Mouse (Mus musculus) liver, embryonic 12.5 days (tissue): ENCODE results near the gene 4930550C14Rik. TPM values are rescaled to one million over a fixed set of nuclear protein-coding genes. Genes with fewer than 3 reads are reported as not detected.

Experiments
- ATAC-seq: fragments of 200-750 bp; cut with Nextera tagmentation; 2 replicates; pipeline ENCODE4 v1.8.0; 2017; ENCODE audit warnings: moderate number of reproducible peaks, mild to moderate bottlenecking, moderate library complexity
- H3K27ac ChIP-seq: fragments of 300-500 bp; sonication (generic); 2 replicates; pipeline ENCODE4 v1.5.1; 2016; ENCODE audit warnings: mild to moderate bottlenecking
- H3K27me3 ChIP-seq: fragments of 300-500 bp; sonication (generic); replicated peaks from 2 replicates; pipeline ENCODE4 v1.6.1; 2016; ENCODE audit warnings: mild to moderate bottlenecking, moderate library complexity
- H3K36me3 ChIP-seq: fragments of 300-500 bp; sonication (generic); 2 replicates; pipeline ENCODE4 v1.6.1; 2016; ENCODE audit warnings: mild to moderate bottlenecking, moderate library complexity
- H3K4me1 ChIP-seq: fragments of 300-500 bp; sonication (generic); 2 replicates; pipeline ENCODE4 v1.6.1; 2016
- H3K4me2 ChIP-seq: fragments of 300-500 bp; sonication (generic); 2 replicates; pipeline ENCODE4 v1.6.1; 2016; ENCODE audit warnings: mild to moderate bottlenecking, moderate library complexity
- H3K4me3 ChIP-seq: fragments of 300-500 bp; sonication (generic); 2 replicates; pipeline ENCODE4 v1.5.1; 2016; ENCODE audit warnings: mild to moderate bottlenecking, moderate library complexity
- H3K9ac ChIP-seq: fragments of 300-500 bp; sonication (generic); 2 replicates; pipeline ENCODE4 v1.6.1; 2016; ENCODE audit warnings: mild to moderate bottlenecking, moderate library complexity
- H3K9me3 ChIP-seq: fragments of 300-500 bp; sonication (generic); replicated peaks from 2 replicates; pipeline ENCODE4 v1.6.1; 2016; ENCODE audit warnings: mild to moderate bottlenecking, moderate library complexity
- WGBS: fragments of 180-500 bp; shearing (Covaris S2); methylation state at CpG from one replicate; pipeline ENCODE4 v1.1.7; 2016; ENCODE audit not compliant: insufficient replicate concordance; 5-methylcytosine and 5-hydroxymethylcytosine counted together
- polyA plus RNA-seq: library from polyadenylated mRNA; unstranded; fragments of >200 nt; fragmentation: Nextera tagmentation; extraction: Ambion mirVana; gene quantifications from 2 replicates; pipeline ENCODE4 v1.2.1, GENCODE M21; 2016

4930550C14Rik gene
- polyA plus RNA-seq, 1 experiment from 2014 or later = 0.89 TPM

- peak overlapping the region; percentile 58 for H3K4me2 ChIP-seq
- no peaks in the 10 kb centered on the region for H3K27me3 ChIP-seq
- no peaks in the 10 kb centered on the region for H3K9me3 ChIP-seq
- ATAC-seq = 0 out of 2 replicates have a peak, but pooled peaks have one; percentile 28
- H3K4me1 ChIP-seq = peaks cover 44% of the 10 kb centered on the region
- H3K36me3 ChIP-seq = no peaks in the 10 kb centered on the region
- 30% methylated on average over 21 of the region's 21 CpGs for WGBS
- peak overlapping the region; percentile 35 for H3K4me3 ChIP-seq
- H3K9ac ChIP-seq = no peak overlapping the region
- H3K27ac ChIP-seq = no peak overlapping the region
Measured at GRCm38 (mm10) chr9:53404753-53405722, 2.9 kb downstream of the 4930550C14Rik start.

GRCm38 (mm10) chr9:53408548-53408947 is 6.4 kb downstream of the 4930550C14Rik start:
- H3K36me3 ChIP-seq = no peaks in the 10 kb centered on the region
- 61% methylated on average over 4 of the region's 4 CpGs for WGBS
- no peaks in the 10 kb centered on the region for H3K27me3 ChIP-seq
- no peak overlapping the region for H3K4me2 ChIP-seq
- no peaks in the 10 kb centered on the region for H3K9me3 ChIP-seq
- ATAC-seq = no peak
- no peak overlapping the region for H3K27ac ChIP-seq
- H3K9ac ChIP-seq = no peak overlapping the region
- H3K4me3 ChIP-seq = no peak overlapping the region
- H3K4me1 ChIP-seq = peaks cover 52% of the 10 kb centered on the region

GRCm38 (mm10) chr9:53408953-53409361 is 6.8 kb downstream of the 4930550C14Rik start:
- Histone ChIP-seq H3K9me3 (no peaks in the 10 kb centered on the region), H3K9ac (no peak overlapping the region), H3K27ac (peak overlapping the region; percentile 81), H3K4me3 (no peak overlapping the region), H3K4me1 (peaks cover 52% of the 10 kb centered on the region), H3K4me2 (peak overlapping the region; percentile 53), H3K27me3 (no peaks in the 10 kb centered on the region), H3K36me3 (no peaks in the 10 kb centered on the region)
- WGBS = 75% methylated on average over 2 of the region's 2 CpGs
- ATAC-seq = no peak; the same call in 1 of the 2 replicates

- Histone ChIP-seq H3K27ac (peak overlapping the region; percentile 81), H3K4me2 (peak overlapping the region; percentile 53), H3K4me3 (0 out of 2 replicates have a peak overlapping the region, but pooled peaks have one; percentile 8), H3K27me3 (no peaks in the 10 kb centered on the region), H3K9me3 (no peaks in the 10 kb centered on the region), H3K9ac (no peak overlapping the region), H3K36me3 (no peaks in the 10 kb centered on the region), H3K4me1 (peaks cover 50% of the 10 kb centered on the region)
- ATAC-seq = peak; percentile 90
- 49% methylated on average over 3 of the region's 3 CpGs for WGBS
Measured at GRCm38 (mm10) chr9:53409427-53409826, 7.3 kb downstream of the 4930550C14Rik start.

GRCm38 (mm10) chr9:53422133-53422896 is 20.2 kb downstream of the 4930550C14Rik start:
- no peaks in the 10 kb centered on the region for H3K27me3 ChIP-seq
- H3K27ac ChIP-seq = peak overlapping the region; percentile 93
- no peaks in the 10 kb centered on the region for H3K36me3 ChIP-seq
- peak overlapping the region; percentile 40 for H3K4me3 ChIP-seq
- H3K9me3 ChIP-seq = no peaks in the 10 kb centered on the region
- H3K4me1 ChIP-seq = peaks cover 49% of the 10 kb centered on the region
- peak; percentile 100 for ATAC-seq
- peak overlapping the region; percentile 50 for H3K9ac ChIP-seq
- peak overlapping the region; percentile 63 for H3K4me2 ChIP-seq
- 9% methylated on average over 9 of the region's 9 CpGs for WGBS

- Histone ChIP-seq H3K36me3 (no peaks in the 10 kb centered on the region), H3K9ac (no peak overlapping the region), H3K4me3 (no peak overlapping the region), H3K4me1 (peaks cover 42% of the 10 kb centered on the region), H3K4me2 (no peak overlapping the region), H3K27ac (no peak overlapping the region; the same call in 1 of the 2 replicates), H3K9me3 (no peaks in the 10 kb centered on the region), H3K27me3 (no peaks in the 10 kb centered on the region)
- 57% methylated on average over 3 of the region's 3 CpGs for WGBS
- ATAC-seq = peak; percentile 38; the same call in 1 of the 2 replicates
Measured at GRCm38 (mm10) chr9:53426726-53427125, 24.6 kb downstream of the 4930550C14Rik start.

- WGBS = 60% methylated on average over 3 of the region's 3 CpGs
- Histone ChIP-seq H3K27me3 (no peaks in the 10 kb centered on the region), H3K9me3 (no peaks in the 10 kb centered on the region), H3K4me2 (no peak overlapping the region), H3K4me1 (peaks cover 33% of the 10 kb centered on the region), H3K27ac (no peak overlapping the region), H3K9ac (no peak overlapping the region), H3K4me3 (no peak overlapping the region), H3K36me3 (no peaks in the 10 kb centered on the region)
- no peak for ATAC-seq
Measured at GRCm38 (mm10) chr9:53427638-53428037, 25.5 kb downstream of the 4930550C14Rik start.

- Histone ChIP-seq H3K36me3 (peaks cover 29% of the 10 kb centered on the region), H3K27ac (no peak overlapping the region), H3K9me3 (no peaks in the 10 kb centered on the region), H3K9ac (no peak overlapping the region), H3K4me2 (no peak overlapping the region), H3K4me3 (no peak overlapping the region), H3K4me1 (no peaks in the 10 kb centered on the region), H3K27me3 (no peaks in the 10 kb centered on the region)
- WGBS = 76% methylated on average over 14 of the region's 14 CpGs
- ATAC-seq = no peak
Measured at GRCm38 (mm10) chr9:53435830-53436570, 33.9 kb downstream of the 4930550C14Rik start.

GRCm38 (mm10) chr9:53450609-53451008 is 48.5 kb downstream of the 4930550C14Rik start:
- H3K4me3 ChIP-seq = no peak overlapping the region
- no peaks in the 10 kb centered on the region for H3K9me3 ChIP-seq
- ATAC-seq = no peak
- WGBS = 83% methylated on average over 1 of the region's 1 CpGs
- H3K9ac ChIP-seq = no peak overlapping the region
- H3K36me3 ChIP-seq = peaks cover 55% of the 10 kb centered on the region
- H3K4me2 ChIP-seq = no peak overlapping the region
- no peaks in the 10 kb centered on the region for H3K4me1 ChIP-seq
- H3K27ac ChIP-seq = no peak overlapping the region
- no peaks in the 10 kb centered on the region for H3K27me3 ChIP-seq

GRCm38 (mm10) chr9:53452038-53452437 is 49.9 kb downstream of the 4930550C14Rik start:
- 83% methylated on average over 2 of the region's 2 CpGs for WGBS
- Histone ChIP-seq H3K4me3 (no peak overlapping the region), H3K27ac (no peak overlapping the region), H3K9me3 (no peaks in the 10 kb centered on the region), H3K27me3 (no peaks in the 10 kb centered on the region), H3K36me3 (peaks cover 45% of the 10 kb centered on the region), H3K4me1 (no peaks in the 10 kb centered on the region), H3K4me2 (no peak overlapping the region), H3K9ac (no peak overlapping the region)
- ATAC-seq = no peak

GRCm38 (mm10) chr9:53472806-53473518 is 70.8 kb downstream of the 4930550C14Rik start:
- ATAC-seq = no peak
- Histone ChIP-seq H3K9me3 (no peaks in the 10 kb centered on the region), H3K9ac (no peak overlapping the region), H3K36me3 (peaks cover 17% of the 10 kb centered on the region), H3K4me2 (no peak overlapping the region), H3K4me1 (no peaks in the 10 kb centered on the region), H3K27me3 (no peaks in the 10 kb centered on the region), H3K27ac (no peak overlapping the region), H3K4me3 (no peak overlapping the region)
- WGBS = 82% methylated on average over 9 of the region's 9 CpGs
